Comparison of ENCODE assay signal across 11 mouse cellular contexts in genomic region chr15:91056176-91056865, GRCm38 (mm10). TPM values are rescaled to one million over a fixed set of nuclear protein-coding genes. Genes with fewer than 3 reads are reported as not detected.
DNase-seq lines count a peak whose midpoint lies in the region; ATAC-seq and TF ChIP-seq lines count a peak whose summit lies in the region.
"Had no signal": no experiment of that assay in that cellular context is flagged by ENCODE, and none has a peak within 500 bp of the region (broad histone marks: within the 10 kb centered on the region; RNA-seq: fewer than 3 reads in every experiment).

No protein-coding gene starts in this region.

- WGBS in kidney, adult 2 months = 69% methylated on average over 5 of the region's 5 CpGs
- 29% methylated on average over 5 of the region's 5 CpGs for WGBS in hindbrain, embryonic 12.5 days

- H3K4me1 ChIP-seq in kidney, adult 2 months (ENCODE audit: control insufficient read depth, insufficient read depth, low read length) = no peaks in the 10 kb centered on the region
- peaks cover 10% of the 10 kb centered on the region for H3K4me1 ChIP-seq in hindbrain, embryonic 12.5 days

- no peak overlapping the region for H3K9ac ChIP-seq in hindbrain, embryonic 12.5 days

- H3K27me3 ChIP-seq in kidney, adult 2 months (replicated peaks; ENCODE audit: control insufficient read depth, insufficient read depth, low read length) = no peaks in the 10 kb centered on the region
- no peaks in the 10 kb centered on the region for H3K27me3 ChIP-seq in hindbrain, embryonic 12.5 days

- no peak overlapping the region for H3K4me2 ChIP-seq in hindbrain, embryonic 12.5 days (replicated peaks)

- ATAC-seq in hindbrain, embryonic 12.5 days (ENCODE audit: low FRiP score) = peak; percentile 89

- H3K27ac ChIP-seq in kidney, adult 2 months (ENCODE audit: insufficient read depth, low read depth, low read length) = no peak overlapping the region
- H3K27ac ChIP-seq in hindbrain, embryonic 12.5 days = 0 out of 2 replicates have a peak overlapping the region, but pooled peaks have one; percentile 40

- DNase-seq in kidney, adult 2 months = peak; percentile 38
- DNase-seq in kidney, adult 18-20 months = no peak
- peak; percentile 72 for DNase-seq in embryo, embryonic 10 days (ENCODE audit: low spot score)
- peak; percentile 25 for DNase-seq in neural tube, embryonic 10.5 days (ENCODE audit: extremely low spot score, low spot score)
- DNase-seq in adrenal gland, postnatal 4 days (ENCODE audit: low spot score in 2 of 2) = no peak
- DNase-seq in gastrocnemius, postnatal 10 days = no peak
- DNase-seq in layer of hippocampus, postnatal 25 days (ENCODE audit: extremely low spot score in 1 of 2, low spot score in 1 of 2) = no peak
- DNase-seq: adrenal gland, postnatal 14 days; lung, adult 2 months; thymus, adult 2 months had no signal

- no peak for TF ChIP-seq POLR2A in kidney, adult 2 months (IDR thresholded peaks at IDR 0.05; ENCODE audit: low read depth, low read length)

- H3K36me3 ChIP-seq in kidney, adult 2 months (ENCODE audit: control insufficient read depth, insufficient read depth, low read length) = no peaks in the 10 kb centered on the region
- H3K36me3 ChIP-seq in hindbrain, embryonic 12.5 days = no peaks in the 10 kb centered on the region

- no peak overlapping the region for H3K4me3 ChIP-seq in kidney, adult 2 months (ENCODE audit: insufficient read depth, low read depth, low read length)
- no peak overlapping the region for H3K4me3 ChIP-seq in hindbrain, embryonic 12.5 days

- no peak for TF ChIP-seq CTCF in kidney, adult 2 months (conservative IDR thresholded peaks at IDR 0.05; ENCODE audit: insufficient read depth, insufficient read length, low read depth, low read length)

- 0 out of 2 replicates have a peak, but pooled peaks cover 5% of the 10 kb centered on the region for H3K9me3 ChIP-seq in hindbrain, embryonic 12.5 days (replicated peaks)

RNA-seq across cellular contexts. Expression of gene Kif21a, which starts 6.6 kb away (rescaled TPM):
- polyA plus RNA-seq in kidney, adult 2 months (2012; rRNA removed) = 18.5 and 24.2 TPM in 2 replicates
- polyA plus RNA-seq in hindbrain, embryonic 12.5 days (2016; fragmentation: Nextera tagmentation; extraction: Ambion mirVana) = 38.6 and 39.7 TPM in 2 replicates
- 10 to 100 TPM; 17.1 to 19.9 TPM for total RNA-seq in adrenal gland, postnatal 4 days (2021)
- total RNA-seq in gastrocnemius, postnatal 10 days (2021) = 1 to 10 TPM; 5.8 to 6.6 TPM
- total RNA-seq in layer of hippocampus, postnatal 25 days (2021) = 100 to 1,000 TPM; 104 to 113 TPM

Comparison
In these comparisons a context has a peak if more than half of its experiments do, and no peak if none do; other contexts are left out.
1. DNase-seq: peak in kidney, adult 2 months (single experiment), embryo, embryonic 10 days (single experiment) and neural tube, embryonic 10.5 days (single experiment); none in kidney, adult 18-20 months (single experiment), adrenal gland, postnatal 4 days (0 of 2), gastrocnemius, postnatal 10 days (single experiment) and layer of hippocampus, postnatal 25 days (0 of 2).
2. RNA of gene Kif21a, which starts 6.6 kb away (total RNA-seq): 104 to 113 TPM in layer of hippocampus, postnatal 25 days; 17.1 to 19.9 TPM in adrenal gland, postnatal 4 days and 5.8 to 6.6 TPM in gastrocnemius, postnatal 10 days; every median in the first group is over 4 times any median in the second.